Mouse (Mus musculus) erythroblast, embryonic 14.5 days (primary cell): ENCODE data around the gene Olfr1373.

Experiments used
- GATA1 ChIP-seq: IDR thresholded peaks from 2 replicates; pipeline ENCODE4 v1.6.1; 2012; ENCODE audit warnings: low read length, inconsistent platforms, mixed read lengths
- TAL1 ChIP-seq: IDR thresholded peaks from 3 replicates; pipeline ENCODE4 v1.6.1; 2012; ENCODE audit warnings: low read length, inconsistent platforms, mixed read lengths

GRCm38 (mm10) chr11:52097596-52097995 is 47.7 kb downstream of the Olfr1373 start:
- no peak for TF ChIP-seq GATA1
- no peak for TF ChIP-seq TAL1
